Mouse (Mus musculus) ovary, adult 18-20 months (tissue): ENCODE measurements around the gene Ifit2.

Source experiments
- DNase-seq: peaks from one replicate; pipeline ENCODE4 v3.0.0; 2022; ENCODE audit warnings: low spot score, mixed read lengths

Gene Ifit2

GRCm38 (mm10) chr19:34550534-34551223 lies at the start of gene Ifit2:
TSS of gene Ifit2 (plus strand) at chr19:34550694.
- DNase-seq, result peak; percentile 56

GRCm38 (mm10) chr19:34500763-34501162 lies 49.7 kb upstream of the Ifit2 start:
- peak; percentile 59 for DNase-seq

- DNase-seq, result no peak
Observed at GRCm38 (mm10) chr19:34505161-34505721, 45.3 kb upstream of the Ifit2 start.

- no peak for DNase-seq
Observed at GRCm38 (mm10) chr19:34510717-34511116, 39.8 kb upstream of the Ifit2 start.

GRCm38 (mm10) chr19:34511528-34511927 lies 39.0 kb upstream of the Ifit2 start:
- no peak for DNase-seq

- no peak for DNase-seq
Observed at GRCm38 (mm10) chr19:34515681-34516080, 34.8 kb upstream of the Ifit2 start.

GRCm38 (mm10) chr19:34516346-34516745 lies 34.1 kb upstream of the Ifit2 start:
- DNase-seq, result no peak

GRCm38 (mm10) chr19:34517197-34517596 lies 33.3 kb upstream of the Ifit2 start:
- no peak for DNase-seq

GRCm38 (mm10) chr19:34517812-34518594 lies 32.5 kb upstream of the Ifit2 start:
- DNase-seq, result peak; percentile 33

GRCm38 (mm10) chr19:34518786-34519185 lies 31.7 kb upstream of the Ifit2 start:
- DNase-seq, result peak; percentile 32

- DNase-seq, result no peak
Observed at GRCm38 (mm10) chr19:34519646-34520045, 30.8 kb upstream of the Ifit2 start.

GRCm38 (mm10) chr19:34520051-34520450 lies 30.4 kb upstream of the Ifit2 start:
- no peak for DNase-seq

- DNase-seq, result no peak
Observed at GRCm38 (mm10) chr19:34521361-34521760, 29.1 kb upstream of the Ifit2 start.

GRCm38 (mm10) chr19:34521978-34522377 lies 28.5 kb upstream of the Ifit2 start:
- no peak for DNase-seq

GRCm38 (mm10) chr19:34523106-34523725 lies 27.3 kb upstream of the Ifit2 start:
- DNase-seq, result no peak

GRCm38 (mm10) chr19:34524646-34525045 lies 25.8 kb upstream of the Ifit2 start:
- DNase-seq, result no peak

- DNase-seq, result no peak
Observed at GRCm38 (mm10) chr19:34526321-34526923, 24.1 kb upstream of the Ifit2 start.

GRCm38 (mm10) chr19:34526941-34527682 lies 23.4 kb upstream of the Ifit2 start, which contains the start of gene Lipa:
TSS of gene Lipa (minus strand) at chr19:34527474.
- peak; percentile 94 for DNase-seq

GRCm38 (mm10) chr19:34532061-34532751 lies 18.3 kb upstream of the Ifit2 start:
- DNase-seq, result no peak

- DNase-seq, result no peak
Observed at GRCm38 (mm10) chr19:34539422-34539821, 11.1 kb upstream of the Ifit2 start.

- no peak for DNase-seq
Observed at GRCm38 (mm10) chr19:34546211-34546610, 4.3 kb upstream of the Ifit2 start.
